Mouse (Mus musculus): ENCODE results near the gene Nrxn3. TPM values are rescaled to one million over a fixed set of nuclear protein-coding genes. Genes with fewer than 3 reads are reported as not detected.

Gene Nrxn3
- 80.7 and 96.7 TPM in 2 replicates for polyA plus RNA-seq (2015; fragmentation: Nextera tagmentation; extraction: Ambion mirVana)

DNA sequence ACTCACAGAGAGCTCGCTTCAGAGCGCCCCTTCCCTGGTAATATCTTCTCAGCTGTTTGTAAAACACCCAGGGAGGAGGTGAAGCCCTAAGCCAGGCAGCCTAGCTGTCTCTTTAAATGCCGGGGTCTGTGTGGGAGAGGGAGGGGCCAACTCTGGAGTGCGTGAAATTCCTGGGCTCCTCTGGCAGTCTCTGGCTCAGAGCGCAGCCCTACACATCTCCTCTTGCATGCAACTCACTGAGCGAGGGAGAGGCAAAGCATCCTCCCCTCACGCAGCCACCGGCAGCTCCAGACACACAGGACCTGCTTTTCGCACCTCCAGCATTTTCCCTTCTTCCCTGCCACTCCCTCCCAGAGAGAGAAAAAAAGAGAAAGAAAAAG is at the start of gene Nrxn3:
Nrxn3 (plus strand) TSS at position 186 of the 380 bp plus-strand sequence.
- H3K27me3 ChIP-seq (replicated peaks) = no peaks in the 10 kb centered on the region
- ATAC-seq (ENCODE audit: low FRiP score) = peak; percentile 93
- peak within 1 kb of the TSS; percentile 60; the same call in 1 of the 2 replicates for H3K27ac ChIP-seq (replicated peaks)
- 0% methylated on average over 9 of the region's 9 CpGs for WGBS
- H3K4me2 ChIP-seq = peak within 1 kb of the TSS; percentile 65
- no peaks in the 10 kb centered on the region for H3K9me3 ChIP-seq (replicated peaks)
- peaks cover 6% of the 10 kb centered on the region for H3K4me1 ChIP-seq
- H3K36me3 ChIP-seq = no peaks in the 10 kb centered on the region
- peak within 1 kb of the TSS; percentile 53 for H3K4me3 ChIP-seq (replicated peaks)
- peak within 1 kb of the TSS; percentile 57 for H3K9ac ChIP-seq (replicated peaks)

DNA sequence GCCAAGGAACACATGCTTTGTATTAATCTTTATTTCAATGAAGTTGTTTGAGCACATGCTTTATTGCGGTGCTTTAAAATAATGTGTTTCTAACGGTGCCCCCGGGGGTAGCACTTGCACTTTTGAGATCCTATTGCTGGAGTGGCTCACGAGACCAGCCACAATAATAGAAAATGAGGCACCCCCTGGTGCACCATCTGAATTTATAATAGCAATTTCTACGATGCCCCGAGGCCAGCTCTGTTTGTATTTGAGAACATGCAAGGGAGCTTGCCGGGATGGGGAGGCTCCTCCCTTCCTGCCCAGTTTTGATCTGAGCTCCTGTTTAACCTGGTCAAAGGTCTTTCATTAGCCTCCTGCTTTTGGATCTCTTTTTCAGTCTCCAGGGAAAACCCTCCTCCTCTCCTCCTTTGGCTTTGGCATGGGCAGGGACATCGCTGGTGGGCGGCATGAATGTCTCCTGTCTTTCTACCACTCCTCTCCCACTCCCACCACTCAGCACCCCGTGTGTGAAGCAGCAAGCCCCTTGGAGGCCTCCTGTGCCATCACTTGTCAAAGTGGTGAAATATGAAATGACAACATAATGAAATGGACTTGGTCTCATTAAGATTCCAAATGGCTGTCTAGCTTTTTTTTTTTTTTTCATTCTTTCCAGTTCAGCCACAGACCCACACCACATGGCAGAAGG is 18.4 kb upstream of the Nrxn3 start:
- H3K9me3 ChIP-seq (replicated peaks) = no peaks in the 10 kb centered on the region
- peak; percentile 79 for ATAC-seq (ENCODE audit: low FRiP score)
- no peaks in the 10 kb centered on the region for H3K36me3 ChIP-seq
- WGBS = 22% methylated on average over 10 of the region's 10 CpGs
- no peak overlapping the region for H3K4me2 ChIP-seq
- H3K4me3 ChIP-seq (replicated peaks) = no peak overlapping the region
- peaks cover 14% of the 10 kb centered on the region for H3K4me1 ChIP-seq
- H3K27ac ChIP-seq (replicated peaks) = no peak overlapping the region
- no peak overlapping the region for H3K9ac ChIP-seq (replicated peaks)
- no peaks in the 10 kb centered on the region for H3K27me3 ChIP-seq (replicated peaks)

DNA sequence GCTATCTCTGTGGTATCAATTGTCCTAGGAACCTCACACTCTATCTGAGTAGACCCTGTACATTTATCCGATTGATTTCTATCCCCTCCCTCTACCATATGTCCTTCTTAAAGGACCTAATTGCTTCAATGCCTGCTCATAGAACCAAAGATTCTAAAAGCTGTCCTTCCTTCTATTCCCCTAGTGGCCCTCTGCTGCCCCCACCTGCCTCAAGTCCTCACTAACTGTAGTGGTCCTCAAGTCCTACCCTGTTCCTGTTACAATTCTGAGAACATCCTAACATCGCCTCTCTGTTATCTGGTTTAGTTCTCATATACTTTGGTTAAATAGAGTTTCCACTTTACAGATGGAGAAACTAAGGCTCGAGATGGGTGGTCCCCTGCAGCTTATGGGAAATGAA is 16.7 kb upstream of the Nrxn3 start:
- 75% methylated on average over 3 of the region's 3 CpGs for WGBS

DNA sequence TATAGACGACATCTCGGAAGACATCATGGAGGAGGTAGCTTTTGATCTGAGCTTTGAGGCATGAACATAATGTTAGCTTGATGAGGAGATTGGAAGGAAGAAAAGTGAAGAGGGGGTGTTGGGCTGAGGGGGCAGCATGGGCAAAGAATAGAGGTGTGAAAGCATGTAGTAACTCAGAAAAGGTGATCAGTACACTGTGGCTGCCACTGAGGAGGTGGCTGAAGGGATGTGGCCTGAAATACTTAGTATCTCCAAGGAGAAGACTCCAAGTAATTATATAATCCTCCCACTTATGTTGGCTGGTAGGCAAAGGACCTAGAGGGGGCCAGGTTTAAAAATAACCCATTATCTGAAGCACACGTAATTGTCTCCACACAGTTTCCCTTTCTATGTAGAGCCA is 14.9 kb upstream of the Nrxn3 start:
- no peak overlapping the region for H3K27ac ChIP-seq (replicated peaks)
- H3K4me3 ChIP-seq (replicated peaks) = no peak overlapping the region
- ATAC-seq (ENCODE audit: low FRiP score) = no peak
- no peaks in the 10 kb centered on the region for H3K36me3 ChIP-seq
- no peak overlapping the region for H3K4me2 ChIP-seq
- peaks cover 15% of the 10 kb centered on the region for H3K4me1 ChIP-seq
- no peaks in the 10 kb centered on the region for H3K27me3 ChIP-seq (replicated peaks)
- H3K9ac ChIP-seq (replicated peaks) = no peak overlapping the region
- WGBS = 93% methylated on average over 3 of the region's 3 CpGs
- H3K9me3 ChIP-seq (replicated peaks) = no peaks in the 10 kb centered on the region

More for the DNA sequence above, 16.7 kb upstream of the Nrxn3 start:
- H3K36me3 ChIP-seq = no peaks in the 10 kb centered on the region
- no peak for ATAC-seq (ENCODE audit: low FRiP score)
- no peaks in the 10 kb centered on the region for H3K9me3 ChIP-seq (replicated peaks)
- H3K9ac ChIP-seq (replicated peaks) = no peak overlapping the region
- H3K4me1 ChIP-seq = peaks cover 15% of the 10 kb centered on the region
- no peak overlapping the region for H3K27ac ChIP-seq (replicated peaks)
- H3K4me3 ChIP-seq (replicated peaks) = no peak overlapping the region
- no peaks in the 10 kb centered on the region for H3K27me3 ChIP-seq (replicated peaks)
- H3K4me2 ChIP-seq = no peak overlapping the region

DNA sequence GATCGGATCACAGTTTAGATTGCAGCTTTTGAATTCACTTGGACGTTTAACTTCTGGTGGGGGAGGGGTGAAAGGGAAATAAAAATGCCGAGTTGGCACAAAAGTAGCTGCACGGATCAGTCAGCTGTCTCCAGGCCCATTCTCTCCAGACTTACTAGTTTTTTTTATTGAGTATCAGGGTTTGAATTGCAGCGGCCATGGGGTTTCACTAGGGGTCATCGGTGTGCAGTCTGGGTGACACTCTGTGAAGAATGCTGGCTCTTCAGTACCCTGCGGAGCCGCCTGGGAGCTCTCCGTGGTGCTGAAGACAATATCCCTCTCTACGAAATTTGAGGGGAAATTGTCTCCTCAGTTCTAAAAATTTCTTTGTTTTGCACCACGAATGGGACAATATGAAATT is 13.5 kb upstream of the Nrxn3 start:
- Histone ChIP-seq H3K4me1 (peaks cover 10% of the 10 kb centered on the region), H3K4me3 (replicated peaks) (no peak overlapping the region), H3K27me3 (replicated peaks) (no peaks in the 10 kb centered on the region), H3K36me3 (no peaks in the 10 kb centered on the region), H3K4me2 (no peak overlapping the region; the same call in 1 of the 2 replicates), H3K9me3 (replicated peaks) (no peaks in the 10 kb centered on the region), H3K9ac (replicated peaks) (no peak overlapping the region), H3K27ac (replicated peaks) (no peak overlapping the region)
- 8% methylated on average over 11 of the region's 11 CpGs for WGBS
- ATAC-seq (ENCODE audit: low FRiP score) = peak; percentile 61; the same call in 1 of the 2 replicates

DNA sequence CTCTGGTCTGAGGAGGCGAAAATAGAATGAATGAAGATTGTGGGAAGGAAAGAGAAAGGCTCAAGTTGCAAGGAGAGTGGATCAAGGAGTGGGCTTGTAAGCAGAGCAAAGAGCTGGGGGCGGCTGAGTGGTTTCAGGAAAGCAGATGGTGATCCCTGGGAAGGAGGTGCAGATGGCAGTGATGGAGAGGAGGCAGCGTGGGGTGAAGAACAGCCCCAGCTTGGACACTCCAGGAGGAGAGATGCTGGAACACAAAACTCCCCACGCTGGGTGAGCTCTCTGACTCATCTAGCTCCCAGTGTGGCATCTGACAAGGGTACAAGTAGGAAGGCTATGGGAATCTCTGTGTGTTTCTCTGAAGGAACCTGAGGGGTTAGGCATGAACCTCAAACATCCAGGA is 9.2 kb upstream of the Nrxn3 start:
- H3K36me3 ChIP-seq = no peaks in the 10 kb centered on the region
- 76% methylated on average over 4 of the region's 4 CpGs for WGBS
- no peak overlapping the region for H3K9ac ChIP-seq (replicated peaks)
- no peak for ATAC-seq (ENCODE audit: low FRiP score)
- no peak overlapping the region for H3K4me3 ChIP-seq (replicated peaks)
- H3K4me1 ChIP-seq = 0 out of 2 replicates have a peak, but pooled peaks cover 3% of the 10 kb centered on the region
- H3K27ac ChIP-seq (replicated peaks) = no peak overlapping the region
- H3K27me3 ChIP-seq (replicated peaks) = no peaks in the 10 kb centered on the region
- no peak overlapping the region for H3K4me2 ChIP-seq
- H3K9me3 ChIP-seq (replicated peaks) = no peaks in the 10 kb centered on the region

DNA sequence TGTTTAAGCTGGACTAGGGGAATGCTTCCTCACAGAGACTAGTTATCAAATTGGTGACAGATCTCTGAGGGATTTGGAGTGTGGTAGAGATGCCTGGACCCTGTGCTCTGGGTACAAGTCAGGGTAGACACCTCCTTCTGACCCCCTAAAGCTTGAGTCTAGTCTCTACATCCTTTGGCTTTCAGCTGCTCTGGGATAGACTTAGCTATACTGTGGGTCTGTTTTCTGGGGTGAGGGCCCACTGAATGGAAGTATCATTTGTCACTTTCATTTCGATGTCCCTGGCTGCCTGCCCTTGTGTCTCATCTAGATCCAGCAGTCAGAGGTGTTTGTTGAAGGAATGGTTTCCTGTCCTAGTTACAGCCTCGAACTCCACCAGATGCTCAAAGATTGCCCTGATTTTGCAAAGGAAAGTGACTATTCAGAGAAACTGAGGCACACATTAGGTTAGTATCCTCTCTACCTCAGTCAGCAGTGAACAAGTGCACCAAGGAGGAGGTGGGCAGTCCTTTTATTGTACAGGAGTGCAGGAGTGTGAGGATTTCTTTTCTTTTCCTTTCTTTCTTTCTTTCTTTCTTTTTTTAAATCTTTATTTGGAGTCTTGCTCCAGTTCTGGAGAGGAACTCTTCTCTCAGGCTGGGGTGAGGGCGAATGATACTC is 515 bp upstream of the Nrxn3 start:
- peaks cover 4% of the 10 kb centered on the region for H3K4me1 ChIP-seq
- peak overlapping the region; percentile 53 for H3K4me3 ChIP-seq (replicated peaks)
- WGBS = 31% methylated on average over 3 of the region's 3 CpGs
- H3K9ac ChIP-seq (replicated peaks) = peak overlapping the region; percentile 57; the same call in 1 of the 2 replicates
- ATAC-seq (ENCODE audit: low FRiP score) = no peak
- peak overlapping the region; percentile 60; the same call in 1 of the 2 replicates for H3K27ac ChIP-seq (replicated peaks)
- H3K27me3 ChIP-seq (replicated peaks) = no peaks in the 10 kb centered on the region
- H3K4me2 ChIP-seq = peak overlapping the region; percentile 65
- no peaks in the 10 kb centered on the region for H3K9me3 ChIP-seq (replicated peaks)
- H3K36me3 ChIP-seq = no peaks in the 10 kb centered on the region

DNA sequence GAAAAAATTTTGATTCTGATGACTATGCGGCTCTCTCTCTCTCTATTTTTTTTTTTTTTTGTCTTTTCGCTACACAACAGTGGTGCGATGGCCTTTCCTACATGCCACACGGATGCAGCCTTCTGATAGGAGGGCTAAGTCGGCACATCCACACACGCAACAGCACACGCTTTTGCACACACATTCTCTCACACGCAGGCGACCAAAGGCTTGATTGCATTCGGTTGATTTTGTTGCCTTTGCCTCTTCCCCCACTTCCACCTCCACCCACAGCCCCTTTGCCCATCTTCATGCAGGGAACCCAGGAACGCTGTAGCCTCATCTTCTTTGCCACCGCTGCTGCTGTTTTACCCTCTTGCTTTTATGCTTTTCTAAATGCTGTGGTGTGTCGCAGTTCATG is 3.6 kb downstream of the Nrxn3 start:
- H3K4me1 ChIP-seq = peaks cover 11% of the 10 kb centered on the region
- 0 out of 2 replicates have a peak, but pooled peaks have one; percentile 26 for ATAC-seq (ENCODE audit: low FRiP score)

DNA sequence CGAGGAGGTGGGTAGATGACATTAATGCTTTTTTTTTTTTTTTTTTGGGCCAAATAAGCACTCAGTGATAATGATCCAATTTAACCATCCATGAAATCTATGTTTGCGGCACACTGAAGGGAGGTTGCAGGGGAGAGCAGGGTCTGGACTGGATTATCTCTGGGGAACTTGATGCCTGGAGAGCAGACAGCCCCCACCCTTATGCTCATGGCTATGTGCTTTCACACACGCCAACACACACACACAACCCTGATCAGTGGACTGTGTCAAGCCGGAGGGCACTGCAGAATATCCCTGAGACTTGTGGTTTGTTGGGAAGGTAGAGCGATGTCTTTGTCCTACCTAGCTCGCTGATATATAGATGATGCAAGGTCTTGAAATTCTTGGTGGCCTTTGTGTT is 4.1 kb downstream of the Nrxn3 start:
- Histone ChIP-seq H3K27me3 (replicated peaks) (no peaks in the 10 kb centered on the region), H3K9ac (replicated peaks) (peak overlapping the region; percentile 48), H3K27ac (replicated peaks) (peak overlapping the region; percentile 90), H3K4me2 (peak overlapping the region; percentile 65), H3K9me3 (replicated peaks) (no peaks in the 10 kb centered on the region), H3K4me3 (replicated peaks) (peak overlapping the region; percentile 53), H3K4me1 (peaks cover 11% of the 10 kb centered on the region), H3K36me3 (no peaks in the 10 kb centered on the region)
- 58% methylated on average over 6 of the region's 6 CpGs for WGBS
- ATAC-seq (ENCODE audit: low FRiP score) = peak; percentile 50

More for the DNA sequence above, 3.6 kb downstream of the Nrxn3 start:
- peak overlapping the region; percentile 90 for H3K27ac ChIP-seq (replicated peaks)
- H3K4me3 ChIP-seq (replicated peaks) = peak overlapping the region; percentile 53
- H3K36me3 ChIP-seq = no peaks in the 10 kb centered on the region
- peak overlapping the region; percentile 48 for H3K9ac ChIP-seq (replicated peaks)
- peak overlapping the region; percentile 65 for H3K4me2 ChIP-seq
- 71% methylated on average over 13 of the region's 13 CpGs for WGBS
- H3K9me3 ChIP-seq (replicated peaks) = no peaks in the 10 kb centered on the region
- H3K27me3 ChIP-seq (replicated peaks) = no peaks in the 10 kb centered on the region

DNA sequence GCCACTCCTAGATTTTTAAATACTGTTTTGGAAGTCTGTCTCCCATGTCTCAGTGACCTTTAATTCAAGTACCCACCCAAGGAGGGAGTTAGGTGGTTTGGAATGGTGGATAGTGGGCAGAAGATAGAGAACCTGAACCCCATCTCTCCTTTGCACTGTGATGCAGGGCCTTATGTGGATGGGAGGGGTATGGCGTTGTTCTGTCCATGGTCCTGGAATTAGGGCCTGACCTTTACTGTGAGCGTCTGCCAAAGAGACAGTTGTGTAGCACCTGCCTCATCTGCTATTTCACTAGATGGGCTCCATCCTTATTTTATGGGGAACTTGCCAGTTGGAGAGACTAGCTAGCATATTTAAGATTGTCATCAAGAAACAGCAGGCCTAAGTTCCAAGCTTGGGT is 8.0 kb downstream of the Nrxn3 start:
- WGBS = 61% methylated on average over 2 of the region's 2 CpGs
- H3K36me3 ChIP-seq = no peaks in the 10 kb centered on the region
- no peak for ATAC-seq (ENCODE audit: low FRiP score)
- H3K27me3 ChIP-seq (replicated peaks) = no peaks in the 10 kb centered on the region
- H3K9ac ChIP-seq (replicated peaks) = no peak overlapping the region
- no peak overlapping the region for H3K27ac ChIP-seq (replicated peaks)
- no peak overlapping the region for H3K4me2 ChIP-seq
- no peaks in the 10 kb centered on the region for H3K9me3 ChIP-seq (replicated peaks)
- no peak overlapping the region for H3K4me3 ChIP-seq (replicated peaks)
- peaks cover 7% of the 10 kb centered on the region; the same call in 1 of the 2 replicates for H3K4me1 ChIP-seq

DNA sequence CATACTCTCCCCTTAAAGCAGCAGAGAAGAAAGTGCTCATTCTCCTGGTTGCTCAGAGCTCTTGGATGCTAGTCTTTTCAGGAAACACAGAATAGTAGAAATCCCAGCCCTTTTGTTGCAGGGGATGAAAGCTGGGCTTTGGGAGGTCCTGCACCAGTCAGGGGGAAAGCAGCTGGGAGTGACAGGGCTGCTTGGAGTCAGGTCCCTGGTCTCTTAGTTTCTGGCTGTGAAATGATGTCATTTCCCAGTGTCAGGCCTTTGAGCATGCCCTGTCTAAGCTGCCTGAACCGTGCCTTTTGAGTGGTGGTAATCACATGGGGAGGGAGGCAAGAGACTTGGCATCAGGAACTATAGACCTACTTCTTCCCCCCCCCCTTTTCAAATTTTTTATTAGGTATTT is 12.4 kb downstream of the Nrxn3 start:
- 71% methylated on average over 1 of the region's 1 CpGs for WGBS
- H3K4me2 ChIP-seq = no peak overlapping the region
- no peaks in the 10 kb centered on the region for H3K36me3 ChIP-seq
- no peaks in the 10 kb centered on the region for H3K9me3 ChIP-seq (replicated peaks)
- no peaks in the 10 kb centered on the region for H3K27me3 ChIP-seq (replicated peaks)
- ATAC-seq (ENCODE audit: low FRiP score) = no peak
- no peak overlapping the region for H3K4me3 ChIP-seq (replicated peaks)
- no peak overlapping the region for H3K27ac ChIP-seq (replicated peaks)
- H3K4me1 ChIP-seq = no peaks in the 10 kb centered on the region
- no peak overlapping the region for H3K9ac ChIP-seq (replicated peaks)

DNA sequence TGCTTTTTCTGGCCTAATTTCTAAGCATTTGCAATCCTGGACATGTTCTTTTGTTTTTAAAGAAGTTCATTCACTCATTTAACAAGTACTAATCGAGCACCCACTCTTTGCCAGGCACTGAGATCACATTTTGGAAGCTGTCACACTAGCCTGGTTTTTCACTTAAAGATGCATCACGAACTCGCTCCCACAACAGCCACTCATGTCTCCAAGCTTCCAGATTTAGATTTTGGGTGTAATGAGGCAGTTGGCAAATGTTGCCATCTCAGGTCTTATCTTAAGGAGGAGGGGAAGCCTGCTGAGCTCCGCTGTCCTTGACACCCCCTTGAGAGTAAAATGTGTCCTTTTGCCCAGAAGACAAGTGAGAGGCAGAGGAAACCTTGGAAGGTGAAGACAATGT is 14.4 kb downstream of the Nrxn3 start:
- no peak overlapping the region for H3K9ac ChIP-seq (replicated peaks)
- H3K4me3 ChIP-seq (replicated peaks) = no peak overlapping the region
- ATAC-seq (ENCODE audit: low FRiP score) = no peak
- H3K4me1 ChIP-seq = no peaks in the 10 kb centered on the region
- no peaks in the 10 kb centered on the region for H3K9me3 ChIP-seq (replicated peaks)
- H3K36me3 ChIP-seq = no peaks in the 10 kb centered on the region
- no peak overlapping the region for H3K4me2 ChIP-seq
- H3K27me3 ChIP-seq (replicated peaks) = no peaks in the 10 kb centered on the region
- no peak overlapping the region for H3K27ac ChIP-seq (replicated peaks)
- WGBS = 77% methylated on average over 4 of the region's 4 CpGs

Measured in neural tube, embryonic 15.5 days (tissue).